9 mouse cellular contexts compared by ENCODE assay signal in genomic region chr4:152212531-152212930, GRCm38 (mm10). TPM values are rescaled to one million over a fixed set of nuclear protein-coding genes. Genes with fewer than 3 reads are reported as not detected.
A peak's percentile ranks its signal among the peaks of the same experiment; 100 is the strongest.
DNase-seq lines count a peak whose midpoint lies in the region; ATAC-seq and TF ChIP-seq lines count a peak whose summit lies in the region.
"Had no signal": no experiment of that assay in that cellular context is flagged by ENCODE, and none has a peak within 500 bp of the region (broad histone marks: within the 10 kb centered on the region; RNA-seq: fewer than 3 reads in every experiment).

No protein-coding gene starts in this region.

- no peaks in the 10 kb centered on the region for H3K4me1 ChIP-seq in testis, adult 2 months (ENCODE audit: control insufficient read depth, insufficient read depth, low read length)
- peaks cover 9% of the 10 kb centered on the region for H3K4me1 ChIP-seq in kidney, adult 2 months (ENCODE audit: control insufficient read depth, insufficient read depth, low read length)
- peaks cover 36% of the 10 kb centered on the region for H3K4me1 ChIP-seq in liver, embryonic 12.5 days
- no peaks in the 10 kb centered on the region for H3K4me1 ChIP-seq in neural tube, embryonic 14.5 days (ENCODE audit: control insufficient read depth, insufficient read depth, low read length)

- H3K4me2 ChIP-seq in liver, embryonic 12.5 days, result no peak overlapping the region
- H3K4me2 ChIP-seq in neural tube, embryonic 14.5 days (ENCODE audit: low read depth, low read length), result no peak overlapping the region

- no peak overlapping the region for H3K4me3 ChIP-seq in testis, adult 2 months (ENCODE audit: control insufficient read depth, low read depth, low read length)
- no peak overlapping the region for H3K4me3 ChIP-seq in kidney, adult 2 months (ENCODE audit: insufficient read depth, low read depth, low read length)
- no peak overlapping the region for H3K4me3 ChIP-seq in liver, embryonic 12.5 days
- H3K4me3 ChIP-seq in neural tube, embryonic 14.5 days (ENCODE audit: low read depth, low read length), result no peak overlapping the region

- peak; percentile 54 for ATAC-seq in liver, embryonic 12.5 days
- 0 out of 2 replicates have a peak, but pooled peaks have one; percentile 31 for ATAC-seq in neural tube, embryonic 14.5 days (ENCODE audit: low read depth)

- DNase-seq in testis, postnatal 14 days (ENCODE audit: low spot score), result no peak
- DNase-seq in cerebellum, adult 9-10 months, result peak; percentile 74
- peak; percentile 23 to 54 for DNase-seq in gastrocnemius, adult 8-10 months (ENCODE audit: low spot score in 2 of 2)
- peak; percentile 57 for DNase-seq in kidney, adult 2 months
- peak; percentile 74 for DNase-seq in thymus, postnatal 25 days

- peaks cover 1% of the 10 kb centered on the region; the same call in 1 of the 2 replicates for H3K36me3 ChIP-seq in testis, adult 2 months (ENCODE audit: control insufficient read depth, insufficient read depth, low read length)
- no peaks in the 10 kb centered on the region for H3K36me3 ChIP-seq in kidney, adult 2 months (ENCODE audit: control insufficient read depth, insufficient read depth, low read length)
- H3K36me3 ChIP-seq in liver, embryonic 12.5 days, result no peaks in the 10 kb centered on the region
- H3K36me3 ChIP-seq in neural tube, embryonic 14.5 days (ENCODE audit: control insufficient read depth, insufficient read depth, low read length), result no peaks in the 10 kb centered on the region

- no peaks in the 10 kb centered on the region for H3K9me3 ChIP-seq in liver, embryonic 12.5 days (replicated peaks)
- H3K9me3 ChIP-seq in neural tube, embryonic 14.5 days (ENCODE audit: control insufficient read depth, low read length), result no peaks in the 10 kb centered on the region

- 38% methylated on average over 5 of the region's 5 CpGs for WGBS in kidney, adult 2 months
- 37% methylated on average over 5 of the region's 5 CpGs for WGBS in liver, embryonic 12.5 days (ENCODE audit: insufficient replicate concordance)
- WGBS in neural tube, embryonic 14.5 days, result 42% methylated on average over 5 of the region's 5 CpGs

- H3K9ac ChIP-seq in liver, embryonic 12.5 days, result no peak overlapping the region
- no peak overlapping the region for H3K9ac ChIP-seq in neural tube, embryonic 14.5 days (replicated peaks; ENCODE audit: low read depth, low read length)

- H3K27ac ChIP-seq in testis, adult 2 months (ENCODE audit: control insufficient read depth, insufficient read depth, low read depth, low read length), result no peak overlapping the region
- H3K27ac ChIP-seq in kidney, adult 2 months (ENCODE audit: insufficient read depth, low read depth, low read length), result no peak overlapping the region
- 0 out of 2 replicates have a peak overlapping the region, but pooled peaks have one; percentile 7 for H3K27ac ChIP-seq in liver, embryonic 12.5 days
- H3K27ac ChIP-seq in neural tube, embryonic 14.5 days (ENCODE audit: low read depth, low read length), result no peak overlapping the region

- H3K27me3 ChIP-seq in testis, adult 2 months (ENCODE audit: control insufficient read depth, insufficient read depth, low read length), result no peaks in the 10 kb centered on the region
- no peaks in the 10 kb centered on the region for H3K27me3 ChIP-seq in kidney, adult 2 months (replicated peaks; ENCODE audit: control insufficient read depth, insufficient read depth, low read length)
- no peaks in the 10 kb centered on the region for H3K27me3 ChIP-seq in liver, embryonic 12.5 days (replicated peaks)
- H3K27me3 ChIP-seq in neural tube, embryonic 14.5 days (ENCODE audit: control insufficient read depth, insufficient read depth, low read length), result no peaks in the 10 kb centered on the region

- TF ChIP-seq CTCF in testis, adult 2 months (IDR thresholded peaks at IDR 0.05; ENCODE audit: control insufficient read depth, insufficient read depth, insufficient replicate concordance, low read depth, low read length), result peak; percentile 57; the same call in 1 of the 2 replicates
- peak; percentile 66 for TF ChIP-seq CTCF in kidney, adult 2 months (conservative IDR thresholded peaks at IDR 0.05; ENCODE audit: insufficient read depth, insufficient read length, low read depth, low read length)

- no peak for TF ChIP-seq POLR2A in testis, adult 2 months (IDR thresholded peaks at IDR 0.05; ENCODE audit: control insufficient read depth, low read depth, low read length)
- no peak for TF ChIP-seq POLR2A in kidney, adult 2 months (IDR thresholded peaks at IDR 0.05; ENCODE audit: low read depth, low read length)

RNA-seq across cellular contexts. Expression of gene Acot7, which starts 34.6 kb away (rescaled TPM):
- polyA plus RNA-seq in testis, adult 2 months (2012; rRNA removed), result 685 and 754 TPM in 2 replicates
- 10 to 100 TPM; 13.8 to 15.9 (median 15.1) TPM for total RNA-seq in gastrocnemius, adult 8-10 months (2022)
- 80.2 and 90.1 TPM in 2 replicates for polyA plus RNA-seq in kidney, adult 2 months (2012; rRNA removed)
- 33.0 and 36.2 TPM in 2 replicates for polyA plus RNA-seq in liver, embryonic 12.5 days (2016; fragmentation: Nextera tagmentation; extraction: Ambion mirVana)
- 332 and 348 TPM in 2 replicates for polyA plus RNA-seq in neural tube, embryonic 14.5 days (2014; fragmentation: Nextera tagmentation; extraction: Ambion mirVana)

RNA-seq across cellular contexts. Expression of gene Hes2, which starts 53.9 kb away (rescaled TPM):
- 0.42 and 0.73 TPM in 2 replicates for polyA plus RNA-seq in testis, adult 2 months (2012; rRNA removed)
- total RNA-seq in gastrocnemius, adult 8-10 months (2022), result not detected
- polyA plus RNA-seq in kidney, adult 2 months (2012; rRNA removed), result 0.81 and 1.0 TPM in 2 replicates
- polyA plus RNA-seq in liver, embryonic 12.5 days (2016; fragmentation: Nextera tagmentation; extraction: Ambion mirVana), result 0.05 TPM in 1 of 2 replicates, not detected in the other
- polyA plus RNA-seq in neural tube, embryonic 14.5 days (2014; fragmentation: Nextera tagmentation; extraction: Ambion mirVana), result not detected in 2 replicates
- total RNA-seq: gastrocnemius, postnatal 36 days had no signal
